Mouse (Mus musculus) liver, adult 2 months (tissue): Measurements from ENCODE around the gene Cpsf7.
A peak's percentile ranks its signal among the peaks of the same experiment; 100 is the strongest.

ENCODE experiments used
- CTCF ChIP-seq: fragments of 200-500 bp; IDR thresholded peaks from 2 replicates; pipeline ENCODE4 v1.5.1; 2011; ENCODE audit warnings: low read depth, low read length, control low read depth
- POLR2A ChIP-seq: fragments of 200-500 bp; IDR thresholded peaks from 2 replicates; pipeline ENCODE4 v1.6.1; 2011; ENCODE audit warnings: low read length, control low read depth; ENCODE audit not compliant: insufficient read depth; ENCODE audit errors: extremely low read depth

DNA sequence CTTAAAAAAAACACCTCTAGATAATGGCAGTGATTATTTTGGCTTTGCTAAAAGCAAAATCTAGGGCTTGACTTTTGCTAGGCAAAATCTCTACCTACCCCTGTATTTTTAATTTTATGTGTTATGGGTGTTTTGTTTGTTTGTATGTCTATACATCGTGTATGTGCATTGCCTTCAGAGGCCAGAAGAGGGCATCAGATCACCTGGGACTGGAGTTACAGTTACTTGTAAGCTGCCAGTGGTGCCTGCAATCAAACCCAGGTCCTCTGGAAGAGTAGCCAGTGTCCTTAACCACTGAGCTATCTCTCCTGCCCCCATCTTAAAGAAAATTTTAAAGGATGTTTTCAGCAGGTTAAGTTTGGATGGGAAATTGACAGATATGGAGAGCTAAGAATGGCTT is 5.0 kb downstream of the Cpsf7 start:
- TF ChIP-seq CTCF (0 out of 2 replicates have a peak, but pooled peaks have one; percentile 6), POLR2A (no peak)
